In the genomic region with DNA sequence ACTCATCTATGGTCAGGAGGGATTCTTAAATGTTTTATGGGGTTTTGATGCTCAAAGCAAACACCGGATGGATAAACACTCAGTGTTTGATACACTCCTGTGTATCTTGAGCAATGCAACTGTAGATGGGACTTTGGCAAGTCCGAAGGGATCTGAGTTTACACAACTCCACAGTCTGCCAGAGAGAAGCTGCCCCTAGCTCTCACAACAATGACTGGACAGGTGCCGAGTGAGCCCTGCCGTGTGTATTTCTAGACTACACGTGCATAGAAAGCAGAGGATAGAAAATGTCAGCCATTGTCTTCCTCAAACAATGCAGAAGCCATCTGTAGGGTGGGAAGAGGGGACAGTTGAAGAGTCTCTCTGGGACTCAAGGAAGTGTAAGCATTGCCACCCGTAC, we compare ENCODE assay signal across 20 mouse cellular contexts.
"Had no signal": no experiment of that assay in that cellular context is flagged by ENCODE, and none has a peak within 500 bp of the region (broad histone marks: within the 10 kb centered on the region; RNA-seq: fewer than 3 reads in every experiment).

No protein-coding gene starts in this region.

- H3K4me3 ChIP-seq: kidney, embryonic 15.5 days; left cerebral cortex, adult 2 months; lung, embryonic 15.5 days had no signal

- DNase-seq: kidney, adult 2 months; kidney, postnatal 10 days; kidney, postnatal 36 days; layer of hippocampus, postnatal 36 days; midbrain, embryonic 14.5 days; right cerebral cortex, adult 18-20 months; right cerebral cortex, postnatal 14 days; right cerebral cortex, postnatal 4 days; thymus, adult 2 months; thymus, postnatal 14 days; thymus, postnatal 4 days had no signal

- H3K27ac ChIP-seq: hindbrain, postnatal 0 days; kidney, embryonic 15.5 days; left cerebral cortex, adult 2 months; liver, embryonic 14.5 days; lung, embryonic 15.5 days; stomach, postnatal 0 days had no signal

- H3K4me2 ChIP-seq: kidney, embryonic 15.5 days; lung, embryonic 15.5 days; midbrain, embryonic 11.5 days had no signal

- ATAC-seq: hindbrain, postnatal 0 days; inflammation-experienced regulatory T-cells, adult 6 months; intestine, postnatal 0 days had no signal

- H3K27me3 ChIP-seq: kidney, embryonic 15.5 days; lung, embryonic 15.5 days had no signal

- H3K4me1 ChIP-seq: kidney, embryonic 15.5 days; lung, embryonic 15.5 days had no signal

- H3K36me3 ChIP-seq: kidney, embryonic 15.5 days; lung, embryonic 15.5 days had no signal

- H3K9me3 ChIP-seq: kidney, embryonic 15.5 days; lung, embryonic 15.5 days had no signal

- H3K9ac ChIP-seq: kidney, embryonic 15.5 days; liver, embryonic 14.5 days; lung, embryonic 15.5 days had no signal
